Mouse (Mus musculus): ENCODE data around the gene Tmem150c. TPM values are rescaled to one million over a fixed set of nuclear protein-coding genes. Genes with fewer than 3 reads are reported as not detected.

The Tmem150c gene
- polyA plus RNA-seq, 1 experiment from 2014 or later = 8.2 TPM

Other genes with a start within 250 kb of the Tmem150c start
- gene Hnrnpd, start 180.9 kb downstream of the Tmem150c start, polyA plus RNA-seq (2016; fragmentation: Nextera tagmentation; extraction: Ambion mirVana) = 445 and 497 TPM in 2 replicates
- gene 4930524J08Rik, start 180.7 kb downstream of the Tmem150c start, polyA plus RNA-seq (2016; fragmentation: Nextera tagmentation; extraction: Ambion mirVana) = 2.0 and 2.7 TPM in 2 replicates
- gene Hnrnpdl, start 120.1 kb downstream of the Tmem150c start, polyA plus RNA-seq (2016; fragmentation: Nextera tagmentation; extraction: Ambion mirVana) = 258 and 273 TPM in 2 replicates
- 38.0 and 39.2 TPM in 2 replicates for gene Enoph1, start 119.8 kb downstream of the Tmem150c start, polyA plus RNA-seq (2016; fragmentation: Nextera tagmentation; extraction: Ambion mirVana)